Mouse (Mus musculus): ENCODE measurements at regions not wholly inside any gene's neighbourhood (a gene's known extent, or its start where the extent isn't known, plus 50 kb on each side); places are given as distances from the start of the nearest gene placed in this dataset.

DNA sequence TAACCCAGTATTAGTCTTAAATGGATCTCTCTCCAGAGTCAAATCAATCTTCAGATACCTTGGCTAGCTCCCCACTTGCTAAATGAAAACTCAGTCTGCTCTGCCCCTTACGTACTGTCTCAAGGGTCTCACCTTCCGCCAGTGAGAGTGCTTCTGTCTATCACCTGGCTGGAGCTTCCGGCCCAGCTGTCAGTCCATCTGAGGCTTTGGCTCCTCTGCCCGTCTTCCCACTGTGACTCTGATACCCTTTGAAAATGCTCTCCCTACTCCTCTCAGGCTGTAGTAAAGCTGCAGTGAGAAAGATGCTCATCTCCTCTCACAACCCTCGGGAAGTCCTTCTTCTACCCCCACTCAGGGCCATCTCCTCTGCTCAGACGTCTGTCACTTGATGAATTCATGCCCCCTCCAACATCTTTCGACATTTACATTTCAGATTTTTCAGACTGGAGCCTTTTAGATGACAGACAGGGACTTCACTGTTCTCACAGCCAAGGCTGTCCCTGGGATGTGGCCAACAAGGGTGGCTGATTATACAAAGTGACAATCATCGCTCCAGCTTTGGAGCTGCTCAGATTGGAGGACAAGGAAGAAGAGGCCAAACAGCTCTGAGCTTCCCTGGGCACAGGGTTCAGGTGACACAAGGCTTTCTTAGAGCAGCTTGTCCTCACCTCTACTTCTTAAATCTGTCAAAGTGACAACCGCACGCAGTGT is 71.6 kb upstream of the Serp2 start:
- no peak for DNase-seq (ENCODE audit: low read depth)

DNA sequence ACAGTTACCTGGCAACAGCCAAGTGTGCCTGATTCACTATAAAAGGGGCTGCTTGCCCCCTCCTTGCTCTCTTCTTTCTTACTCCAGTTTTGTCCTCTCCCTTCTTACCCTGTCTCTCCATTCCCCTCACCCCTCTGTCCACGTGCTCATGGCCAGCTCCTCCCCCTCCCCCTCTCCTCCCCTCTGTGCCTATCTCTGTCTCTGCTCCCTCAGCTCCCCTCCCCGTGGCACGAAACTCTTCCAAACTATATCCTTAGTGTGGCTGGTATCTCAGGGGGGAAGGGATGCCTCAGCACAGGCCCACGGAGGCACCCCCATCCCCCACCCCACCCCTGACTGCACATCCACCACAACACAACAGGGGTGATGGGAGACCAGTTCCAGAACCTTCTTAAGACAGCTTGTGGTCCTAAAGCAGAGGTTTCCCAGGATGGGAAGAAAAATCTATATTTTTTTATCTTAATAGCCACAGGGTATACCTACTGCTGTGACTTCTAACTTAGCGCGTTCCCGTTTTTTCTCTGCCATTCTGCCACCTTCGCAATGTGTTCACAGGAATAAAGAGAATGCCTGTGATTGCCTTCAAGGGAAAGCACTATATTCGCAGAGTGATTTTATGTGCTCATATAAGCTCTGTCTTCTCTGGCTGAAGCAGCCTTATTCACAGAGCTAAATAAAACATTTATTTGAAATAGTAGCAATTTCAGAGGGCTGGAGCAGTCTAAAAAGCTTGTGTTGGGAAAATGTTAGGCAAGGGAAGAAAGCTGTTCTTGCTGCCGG is 69.1 kb upstream of the Serp2 start:
- no peak for DNase-seq (ENCODE audit: low read depth)

DNA sequence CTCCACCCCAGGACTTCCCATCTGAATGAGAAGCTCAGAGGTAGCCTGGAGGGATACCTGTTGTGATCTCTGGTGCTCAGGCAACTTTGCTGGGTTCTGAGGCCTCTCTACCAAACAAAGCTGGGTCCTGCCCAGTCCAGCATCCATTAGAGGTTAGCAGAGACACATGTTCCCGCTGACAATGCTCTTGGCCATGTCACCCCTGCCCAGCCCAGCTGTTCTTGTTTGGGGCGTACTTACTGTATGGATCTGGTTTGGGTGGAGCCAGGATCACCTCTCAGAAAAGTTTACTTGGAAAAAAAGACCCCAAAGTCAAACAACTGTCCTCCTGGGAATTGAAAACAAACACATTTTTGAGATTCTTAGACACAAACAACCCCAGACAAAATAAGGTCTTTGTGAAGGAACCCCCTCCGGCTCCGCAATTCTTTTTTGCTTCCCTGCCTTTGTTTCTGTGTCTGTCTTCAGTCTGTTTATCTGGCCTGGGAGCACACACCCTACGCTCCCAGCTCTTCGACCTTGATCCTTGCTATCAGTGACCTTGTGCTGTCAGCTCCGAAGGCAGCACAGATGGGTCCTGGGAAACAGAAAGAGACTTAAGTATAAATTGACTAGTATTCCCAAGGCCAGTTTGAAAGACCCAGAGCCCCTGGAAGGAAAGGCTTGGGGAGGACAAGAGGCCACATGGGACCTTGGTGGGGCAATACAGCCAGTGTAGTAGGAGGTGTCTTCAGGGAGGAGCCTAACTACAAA is 68.1 kb upstream of the Serp2 start:
- no peak for DNase-seq (ENCODE audit: low read depth)

DNA sequence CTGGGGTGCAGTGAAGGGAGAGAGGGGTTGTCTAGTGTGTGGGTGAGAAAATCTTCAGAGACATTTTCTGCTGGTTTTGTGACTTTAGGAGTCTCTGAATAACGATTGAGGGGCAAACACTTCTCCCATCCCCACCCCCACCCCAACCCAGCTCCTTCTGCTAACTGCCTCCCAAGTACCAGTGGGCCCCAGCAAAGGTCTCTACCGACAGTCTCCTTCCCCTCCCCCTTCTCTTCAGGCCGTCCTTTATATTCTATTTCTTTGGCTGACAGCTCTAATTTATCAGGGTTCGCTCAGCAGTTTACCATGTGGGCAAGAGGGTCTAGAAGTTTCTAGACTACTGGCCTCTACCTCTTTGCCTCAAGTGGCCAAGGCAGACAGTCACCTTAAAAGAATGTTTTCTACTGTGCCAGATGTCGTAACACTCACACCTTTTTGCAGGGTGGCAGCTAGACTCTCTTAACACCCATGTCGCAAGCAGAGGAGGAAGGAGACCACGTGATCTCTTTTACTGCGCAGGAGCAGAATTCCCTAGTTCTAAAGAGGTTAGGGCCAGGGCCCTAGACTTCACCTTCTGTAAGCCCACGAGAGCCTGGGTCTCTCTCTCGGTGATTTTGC is 66.8 kb upstream of the Serp2 start:
- DNase-seq (ENCODE audit: low read depth): no peak

DNA sequence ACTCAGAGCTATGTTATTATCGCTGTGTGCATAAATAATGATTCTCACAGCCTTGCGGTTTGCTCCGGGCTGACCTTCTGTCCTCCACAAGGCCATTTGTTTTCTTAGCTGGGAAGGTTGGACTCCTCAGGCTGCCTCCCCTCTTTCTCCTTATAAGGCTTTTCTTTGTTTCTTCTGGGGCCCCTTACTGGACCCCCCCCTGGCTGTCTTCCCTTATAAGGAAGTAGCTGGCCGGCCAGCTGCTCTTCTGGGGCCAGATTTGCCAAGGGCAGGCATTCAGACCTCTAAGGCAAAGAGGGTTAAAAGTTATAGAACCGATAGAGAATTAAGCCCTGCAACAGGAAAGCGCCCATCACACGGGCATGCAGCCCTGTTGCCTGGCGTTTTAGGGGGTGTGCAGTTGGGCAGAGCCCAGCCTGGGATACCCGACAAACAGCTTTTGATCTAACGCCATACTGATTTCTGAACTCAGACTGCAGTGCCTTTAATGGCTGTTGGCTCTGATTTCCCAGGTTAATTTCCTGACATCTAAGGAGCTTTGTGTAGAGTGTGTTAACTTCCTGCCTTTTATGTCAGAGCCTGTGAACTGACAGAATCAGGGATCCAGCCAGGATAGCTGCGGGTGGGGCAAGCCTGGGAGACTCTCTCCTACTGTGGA is 66.1 kb upstream of the Serp2 start:
- DNase-seq (ENCODE audit: low read depth): no peak

DNA sequence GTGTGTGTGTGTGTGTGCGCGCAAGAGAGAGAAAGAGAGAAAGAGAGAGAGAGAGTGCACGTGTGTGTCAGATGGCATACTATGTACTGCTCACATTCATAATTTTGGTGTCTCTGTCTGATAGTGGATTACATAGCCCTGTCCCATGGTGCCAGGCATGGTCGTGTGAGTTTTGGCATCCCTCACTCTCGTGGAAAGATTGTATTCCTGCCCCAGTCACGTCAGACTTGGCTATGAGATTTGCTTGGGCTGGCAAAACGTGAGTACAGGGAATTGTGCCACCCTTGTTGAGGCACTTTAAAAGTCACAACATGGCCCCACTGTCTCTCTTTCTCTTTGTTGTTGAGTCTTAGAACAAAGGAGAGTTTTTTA is 62.3 kb upstream of the Serp2 start:
- no peak for DNase-seq (ENCODE audit: low read depth)

DNA sequence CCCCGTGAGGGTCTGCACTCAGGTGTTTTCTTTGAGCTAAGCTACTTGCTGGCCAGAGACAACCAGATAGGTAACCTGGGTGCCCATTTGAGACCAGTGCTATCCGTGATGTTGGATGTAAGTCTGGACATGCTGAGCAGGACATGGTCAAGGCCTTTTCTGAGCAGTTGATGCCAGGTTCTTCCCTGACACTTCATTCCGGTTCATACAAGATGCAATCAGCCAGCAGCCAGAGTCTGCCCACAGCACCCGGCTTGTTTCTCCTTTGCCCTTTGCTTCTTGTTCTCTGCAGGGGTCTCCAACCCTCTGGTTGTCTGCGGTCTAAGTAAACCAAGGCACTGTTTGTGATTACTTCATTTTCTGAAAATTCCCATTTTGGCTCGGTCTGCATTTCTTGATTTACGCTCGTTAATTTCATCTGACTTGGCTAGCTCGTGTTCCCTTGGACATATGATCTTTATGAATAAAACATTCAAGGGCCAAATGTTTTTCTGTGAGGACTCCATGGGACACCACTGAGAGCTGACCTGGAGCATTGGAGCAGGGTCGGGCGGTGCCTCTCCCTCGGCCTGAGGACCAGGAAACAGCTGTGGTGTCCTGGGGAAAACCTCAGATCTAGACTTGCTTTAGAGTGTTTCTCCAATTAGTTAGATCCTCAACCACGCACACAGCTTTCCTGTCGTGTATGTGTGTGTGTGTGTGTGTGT is 61.8 kb upstream of the Serp2 start:
- DNase-seq (ENCODE audit: low read depth): no peak

DNA sequence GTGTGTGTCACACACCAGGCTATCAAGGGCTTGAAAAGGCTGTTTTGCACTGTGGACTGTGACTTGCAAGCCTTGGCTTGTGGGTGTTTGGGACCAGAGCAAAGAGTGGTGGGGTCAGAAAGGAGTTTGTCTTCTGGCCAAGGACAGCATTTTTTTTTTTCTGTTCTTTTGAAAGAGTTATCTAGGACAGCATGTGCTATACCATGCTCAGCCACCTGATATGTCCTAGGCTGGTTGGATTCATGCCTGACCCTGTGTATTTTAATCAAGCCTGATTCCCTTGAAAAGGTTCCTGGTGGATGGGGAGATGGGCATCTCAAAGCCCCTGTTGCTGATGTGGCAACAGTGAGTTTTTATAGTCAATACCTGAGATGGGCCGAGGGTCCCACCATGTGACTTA is 61.2 kb upstream of the Serp2 start:
- no peak for DNase-seq (ENCODE audit: low read depth)

DNA sequence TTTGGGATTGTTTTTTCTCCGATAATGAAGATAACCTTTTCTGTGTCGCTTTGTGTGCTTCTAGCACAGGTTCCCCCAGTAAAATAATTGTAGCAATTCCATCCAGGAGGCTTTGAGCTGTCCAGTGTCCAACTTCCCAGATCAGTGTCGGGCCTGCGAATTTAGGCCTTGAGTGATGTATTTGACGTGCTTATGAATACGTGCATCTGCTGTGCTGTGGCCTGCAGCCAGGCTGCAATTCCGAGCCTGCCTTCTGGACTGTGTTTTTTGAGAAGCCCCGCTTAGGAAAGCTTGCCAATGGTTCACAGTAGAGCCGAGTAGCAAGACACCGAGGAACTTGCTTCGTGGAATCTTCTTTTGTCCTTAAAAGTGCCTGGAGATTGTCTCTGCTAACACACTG is 60.8 kb upstream of the Serp2 start:
- no peak for DNase-seq (ENCODE audit: low read depth)

DNA sequence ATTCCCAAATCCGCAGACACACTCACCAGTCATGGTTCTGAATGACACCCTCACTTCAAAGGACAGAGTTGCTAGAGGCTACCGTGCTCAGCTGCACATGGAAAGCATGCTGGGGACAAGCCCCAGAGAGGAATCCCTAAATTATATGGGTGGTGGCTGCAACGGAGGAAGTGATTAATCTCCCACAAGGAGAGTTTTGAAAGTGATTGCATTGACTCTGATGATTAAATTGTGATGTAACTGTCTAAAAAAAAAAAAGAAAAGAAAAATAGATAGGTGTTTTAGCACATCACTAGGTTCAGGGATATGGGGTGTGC is 59.6 kb upstream of the Serp2 start:
- no peak for DNase-seq (ENCODE audit: low read depth)

DNA sequence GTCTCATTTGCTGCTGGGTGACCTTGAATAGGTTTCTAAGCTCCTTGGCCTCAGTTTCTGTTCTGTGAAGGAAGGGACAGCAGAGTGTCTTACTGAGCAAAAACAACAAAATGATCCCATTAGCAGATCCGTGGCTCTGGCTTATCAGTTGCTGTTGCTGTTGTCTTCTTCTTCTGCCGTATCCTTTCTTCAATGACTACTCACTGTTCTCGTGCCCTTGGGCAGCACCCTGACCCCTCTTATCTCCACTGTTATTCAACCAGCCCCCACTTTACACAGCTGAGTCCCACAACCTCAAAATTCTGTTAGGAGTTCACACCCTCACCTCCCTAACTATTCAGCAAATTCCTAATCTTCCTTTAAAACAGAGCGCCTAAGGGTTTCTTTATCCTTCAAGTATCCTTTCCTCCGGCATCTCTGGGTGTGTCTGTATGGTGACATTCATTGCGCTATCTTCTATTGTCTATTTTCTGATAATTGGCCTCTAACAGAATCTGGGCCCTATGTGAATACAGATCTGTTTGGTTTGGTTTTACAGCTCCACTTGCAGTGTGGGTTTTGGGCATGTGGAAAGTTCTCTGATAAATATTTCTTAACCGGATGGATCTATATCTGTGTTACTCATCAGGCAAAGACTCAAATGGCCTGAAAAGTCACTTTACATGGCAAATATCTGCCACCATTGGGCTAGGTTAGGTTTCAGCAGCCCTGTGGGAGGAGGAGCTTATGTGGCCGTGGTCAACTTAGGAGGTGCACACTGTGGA is 59.1 kb upstream of the Serp2 start:
- DNase-seq (ENCODE audit: low read depth): no peak

DNA sequence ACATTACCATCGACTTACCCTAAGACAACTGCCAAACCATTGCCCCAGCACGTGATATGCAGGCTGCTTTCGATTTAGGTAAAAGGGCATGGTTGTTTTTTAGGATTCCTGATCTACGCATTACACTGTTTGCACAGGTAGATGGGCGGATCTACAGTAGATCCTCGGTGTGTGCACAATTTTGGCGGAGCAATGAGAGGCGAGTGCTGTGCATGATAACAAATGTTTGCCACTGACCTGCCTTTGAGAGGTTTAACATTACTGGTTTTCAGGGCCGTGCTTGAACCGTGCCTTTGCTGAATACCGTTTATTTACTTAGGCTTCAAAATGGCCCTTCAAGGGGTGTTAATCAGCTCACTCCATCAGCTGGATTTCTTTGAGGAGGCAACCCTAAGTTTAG is 58.5 kb upstream of the Serp2 start:
- no peak for DNase-seq (ENCODE audit: low read depth)

DNA sequence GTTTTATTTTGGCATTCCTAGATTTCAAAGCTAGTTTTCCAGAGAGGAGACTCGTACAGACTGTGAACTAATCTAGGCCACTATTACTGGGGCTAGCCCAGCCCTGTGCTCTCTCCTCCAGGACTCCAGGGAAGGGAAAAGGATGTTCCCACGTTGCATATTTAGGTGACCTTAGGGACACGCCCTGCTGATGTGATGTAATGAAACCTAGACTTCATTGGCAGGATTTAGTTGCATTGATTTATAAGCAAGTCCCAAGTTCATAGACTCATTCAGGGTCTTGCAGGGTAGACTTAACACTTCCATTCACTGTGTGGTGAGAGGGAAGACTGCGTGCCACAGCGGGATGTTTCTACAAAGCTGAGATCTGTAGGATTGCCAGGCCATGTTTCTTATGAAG is 58.0 kb upstream of the Serp2 start:
- no peak for DNase-seq (ENCODE audit: low read depth)

DNA sequence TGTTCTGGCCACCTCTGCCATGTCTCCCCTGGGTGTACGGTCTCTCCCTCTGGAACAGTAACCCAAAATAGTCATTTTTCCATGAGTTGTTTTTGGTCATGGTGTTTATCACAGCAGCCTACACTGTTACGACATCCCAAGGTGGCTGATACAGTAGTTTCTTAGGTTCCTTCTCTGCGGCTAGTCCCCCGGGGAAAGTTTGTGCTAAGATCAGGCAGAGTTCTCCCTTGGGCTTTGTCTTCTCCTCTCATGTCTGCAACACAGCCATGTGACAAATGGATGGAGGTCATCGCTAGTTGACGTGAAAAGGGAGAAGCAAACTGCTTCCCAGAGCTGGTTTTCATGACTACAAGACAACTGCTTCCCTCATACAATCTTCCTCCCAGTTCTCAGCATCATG is 56.9 kb upstream of the Serp2 start:
- DNase-seq (ENCODE audit: low read depth): no peak

DNA sequence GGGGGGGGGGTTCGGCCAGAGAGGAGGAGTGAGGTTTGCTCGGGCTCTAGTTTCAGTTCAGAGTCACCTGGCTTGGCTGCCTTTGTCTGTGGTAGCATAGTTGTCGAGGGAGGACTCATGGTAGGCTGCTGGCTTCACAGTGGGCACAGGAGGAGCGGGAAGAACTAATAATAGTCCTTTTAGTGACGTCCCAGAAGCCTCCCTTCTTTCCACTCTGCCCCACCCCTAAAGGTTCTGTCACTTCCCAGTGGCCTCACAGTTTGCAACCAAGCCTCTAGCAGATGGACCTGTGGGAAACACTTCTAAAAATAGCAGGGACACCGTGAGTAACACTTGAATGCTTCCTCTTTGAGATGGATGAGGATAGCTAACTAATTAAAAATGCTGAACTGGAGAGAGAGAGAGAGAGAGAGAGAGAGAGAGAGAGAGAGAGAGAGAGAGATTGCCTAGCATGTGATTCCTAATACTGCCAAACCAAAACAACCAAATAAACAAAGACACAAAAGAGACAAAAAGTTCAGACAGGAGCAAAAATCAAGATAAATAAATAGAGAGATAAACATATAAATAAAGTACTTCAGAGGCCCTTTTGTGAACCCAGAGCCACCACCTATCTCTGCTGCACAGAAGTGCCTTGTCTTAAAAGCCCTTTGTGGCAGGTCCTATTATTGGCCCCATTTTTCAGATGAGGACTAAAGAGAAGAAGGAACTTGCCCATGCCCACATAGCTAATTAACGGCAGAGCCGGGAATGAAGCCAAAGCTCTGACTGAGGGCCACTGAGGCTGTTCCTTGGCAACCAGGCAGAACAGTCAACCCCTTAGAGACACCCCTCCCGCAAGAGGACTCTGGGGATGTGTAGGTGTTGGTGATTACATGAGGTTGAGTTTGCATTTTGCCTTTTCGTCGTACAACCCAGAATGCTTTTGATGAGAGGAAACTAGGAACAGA is 54.0 kb upstream of the Serp2 start:
- no peak for DNase-seq (ENCODE audit: low read depth)

All from induced T-regulatory cell, adult 2 months (primary cell).